Mouse (Mus musculus): Measurements from ENCODE around the gene Senp2. TPM values are rescaled to one million over a fixed set of nuclear protein-coding genes. Genes with fewer than 3 reads are reported as not detected.

Senp2 gene
- polyA plus RNA-seq (2014; fragmentation: Illumina TruSeq; extraction: RNeasy Lipid Tissue Mini Kit (QIAGEN cat#74804); ENCODE audit: low read depth, low replicate concordance) = 81.7 TPM

GRCm38 (mm10) chr16:22009099-22009584 lies at the start of gene Senp2:
Gene Senp2, plus strand, starts transcription at chr16:22009484.

GRCm38 (mm10) chr16:21995304-21995703 lies 14.0 kb upstream of the Senp2 start, which contains the start of gene Liph:
Gene Liph, minus strand, starts transcription at chr16:21995663.

Other genes with a start within 250 kb of the Senp2 start
- 39.6 TPM for gene Ehhadh, start 221.7 kb upstream of the Senp2 start, polyA plus RNA-seq (2014; fragmentation: Illumina TruSeq; extraction: RNeasy Lipid Tissue Mini Kit (QIAGEN cat#74804); ENCODE audit: low read depth, low replicate concordance)
- gene Map3k13, start 215.1 kb upstream of the Senp2 start, polyA plus RNA-seq (2014; fragmentation: Illumina TruSeq; extraction: RNeasy Lipid Tissue Mini Kit (QIAGEN cat#74804); ENCODE audit: low read depth, low replicate concordance) = 0.87 TPM
- gene Tmem41a, start 61.9 kb upstream of the Senp2 start, polyA plus RNA-seq (2014; fragmentation: Illumina TruSeq; extraction: RNeasy Lipid Tissue Mini Kit (QIAGEN cat#74804); ENCODE audit: low read depth, low replicate concordance) = 7.7 TPM
- not detected for gene Liph, start 13.8 kb upstream of the Senp2 start, polyA plus RNA-seq (2014; fragmentation: Illumina TruSeq; extraction: RNeasy Lipid Tissue Mini Kit (QIAGEN cat#74804); ENCODE audit: low read depth, low replicate concordance)
- 6.6 TPM for gene Igf2bp2, start 153.8 kb downstream of the Senp2 start, polyA plus RNA-seq (2014; fragmentation: Illumina TruSeq; extraction: RNeasy Lipid Tissue Mini Kit (QIAGEN cat#74804); ENCODE audit: low read depth, low replicate concordance)